Mouse (Mus musculus): ENCODE data around the gene Fgfr2.

DNA sequence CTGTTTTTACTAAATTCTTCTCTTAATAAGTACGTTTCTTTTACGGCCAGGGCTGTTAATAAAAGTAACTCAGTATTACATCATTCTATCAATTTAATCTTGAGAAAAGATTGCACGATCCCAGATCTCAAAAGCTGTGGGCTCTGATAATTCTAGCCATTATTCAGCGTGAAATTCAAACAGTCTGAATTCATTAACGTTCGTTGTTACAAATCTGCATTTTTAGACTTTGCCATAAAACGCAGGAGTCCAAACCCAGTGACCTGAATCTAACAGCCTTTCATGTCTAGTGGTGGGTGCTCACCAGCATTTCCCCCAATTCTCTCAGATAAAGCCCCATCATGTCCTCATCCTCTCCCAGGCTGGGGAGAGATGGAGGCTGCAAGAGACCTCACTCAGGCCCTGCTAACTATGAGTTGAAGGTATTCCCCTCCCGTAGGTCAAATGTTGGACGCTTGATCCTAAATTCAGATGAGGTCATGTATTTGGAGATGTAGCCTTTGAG, 50.0 kb downstream of the Fgfr2 start:
- TF ChIP-seq POLR2A (IDR thresholded peaks at IDR 0.05; ENCODE audit: low read depth, low read length), result no peak
- TF ChIP-seq CTCF (IDR thresholded peaks at IDR 0.05; ENCODE audit: extremely low read depth, insufficient read length, insufficient replicate concordance, low read depth, low read length), result no peak

Data from small intestine, adult 2 months (tissue).